ENCODE assay signal across 8 mouse cellular contexts in the genomic region with DNA sequence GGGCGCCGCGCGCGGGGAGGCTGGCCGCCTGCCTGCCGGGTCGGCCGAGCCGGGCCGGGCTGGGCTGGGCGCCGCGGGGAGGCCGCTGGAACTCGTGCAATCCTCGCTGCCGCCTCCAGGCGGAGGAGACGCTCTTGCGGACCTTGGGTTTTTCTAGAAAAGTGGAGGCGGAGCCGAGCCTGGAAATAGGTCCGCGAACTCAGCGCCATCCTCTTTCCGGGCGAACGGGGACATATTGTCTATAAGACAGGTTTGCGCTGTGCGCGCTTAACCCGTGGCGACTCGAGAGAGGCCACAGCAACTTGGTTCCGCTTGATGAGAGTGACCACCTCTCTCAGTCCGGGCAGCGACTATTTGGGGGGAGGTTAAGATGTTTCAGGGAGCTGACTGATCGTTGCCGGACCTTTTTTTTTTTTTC. TPM values are rescaled to one million over a fixed set of nuclear protein-coding genes. Genes with fewer than 3 reads are reported as not detected.
DNase-seq lines count a peak whose midpoint lies in the region; ATAC-seq lines count a peak whose summit lies in the region.

No protein-coding gene starts in this region.

- under 1% methylated on average over 40 of the region's 40 CpGs for WGBS in heart, embryonic 14.5 days
- under 1% methylated on average over 35 of the region's 40 CpGs for WGBS in liver, embryonic 13.5 days (ENCODE audit: insufficient replicate concordance)
- WGBS in stomach, embryonic 15.5 days = under 1% methylated on average over 40 of the region's 40 CpGs

- H3K4me3 ChIP-seq in heart, embryonic 14.5 days (ENCODE audit: control insufficient read depth in 1 of 2, insufficient read depth in 1 of 2, low read depth in 1 of 2, low read length in 2 of 2) = peak overlapping the region; percentile 94 to 95
- peak overlapping the region; percentile 97 for H3K4me3 ChIP-seq in liver, embryonic 13.5 days (replicated peaks)
- H3K4me3 ChIP-seq in stomach, embryonic 15.5 days (replicated peaks) = peak overlapping the region; percentile 89

- ATAC-seq in CD4-positive, CD25-positive, alpha-beta regulatory T cell, adult 4 months = peak; percentile 59
- peak; percentile 55 for ATAC-seq in heart, embryonic 14.5 days (ENCODE audit: insufficient number of reproducible peaks, insufficient read depth, low FRiP score, low read depth)
- peak; percentile 44 for ATAC-seq in liver, embryonic 13.5 days (ENCODE audit: low read depth)
- peak; percentile 54 for ATAC-seq in stomach, embryonic 15.5 days (ENCODE audit: insufficient read depth, low FRiP score, low read depth)

- peak overlapping the region; percentile 69 for H3K4me2 ChIP-seq in heart, embryonic 14.5 days (ENCODE audit: low read length)
- peak overlapping the region; percentile 82 for H3K4me2 ChIP-seq in liver, embryonic 13.5 days
- peak overlapping the region; percentile 51 for H3K4me2 ChIP-seq in stomach, embryonic 15.5 days

- peak overlapping the region; percentile 95 to 99 for H3K27ac ChIP-seq in heart, embryonic 14.5 days (replicated peaks in 1 of 2; ENCODE audit: control insufficient read depth in 1 of 2, insufficient read depth in 1 of 2, low read depth in 2 of 2, low read length in 2 of 2)
- peak overlapping the region; percentile 99 for H3K27ac ChIP-seq in liver, embryonic 13.5 days
- peak overlapping the region; percentile 98 for H3K27ac ChIP-seq in stomach, embryonic 15.5 days

- peak overlapping the region; percentile 99 for H3K9ac ChIP-seq in heart, embryonic 14.5 days (ENCODE audit: low read length)
- H3K9ac ChIP-seq in liver, embryonic 13.5 days = peak overlapping the region; percentile 98
- H3K9ac ChIP-seq in stomach, embryonic 15.5 days = peak overlapping the region; percentile 95

- peaks cover 45% of the 10 kb centered on the region for H3K36me3 ChIP-seq in heart, embryonic 14.5 days (ENCODE audit: control insufficient read depth, insufficient read depth, low read length)
- peaks cover 45% of the 10 kb centered on the region for H3K36me3 ChIP-seq in liver, embryonic 13.5 days
- peaks cover 33% of the 10 kb centered on the region for H3K36me3 ChIP-seq in stomach, embryonic 15.5 days

- DNase-seq in c-Kit-negative CD71-positive TER-119-positive erythroid progenitor cells, embryonic 14.5 days (ENCODE audit: low read depth, low spot score) = peak; percentile 77
- DNase-seq in fibroblast of lung, adult 2 months (ENCODE audit: low read depth) = peak; percentile 55
- peak; percentile 93 for DNase-seq in kidney, postnatal 14 days
- peak; percentile 80 for DNase-seq in liver, embryonic 13.5 days
- peak; percentile 87 to 92 for DNase-seq in natural killer cell, adult 2 months (ENCODE audit: low spot score in 2 of 2)

- peaks cover 8 to 32% of the 10 kb centered on the region in 2 experiments; a peak in 3 of 4 replicates for H3K4me1 ChIP-seq in heart, embryonic 14.5 days (ENCODE audit: control insufficient read depth in 2 of 2, insufficient read depth in 2 of 2, low read length in 2 of 2)
- H3K4me1 ChIP-seq in liver, embryonic 13.5 days (replicated peaks) = peaks cover 41% of the 10 kb centered on the region
- H3K4me1 ChIP-seq in stomach, embryonic 15.5 days = peaks cover 12% of the 10 kb centered on the region

- H3K9me3 ChIP-seq in heart, embryonic 14.5 days (ENCODE audit: control insufficient read depth, low read length) = no peaks in the 10 kb centered on the region
- no peaks in the 10 kb centered on the region for H3K9me3 ChIP-seq in liver, embryonic 13.5 days (replicated peaks)
- H3K9me3 ChIP-seq in stomach, embryonic 15.5 days = no peaks in the 10 kb centered on the region

- H3K27me3 ChIP-seq in heart, embryonic 14.5 days (ENCODE audit: control insufficient read depth, insufficient read depth, low read length) = no peaks in the 10 kb centered on the region
- H3K27me3 ChIP-seq in liver, embryonic 13.5 days = no peaks in the 10 kb centered on the region
- H3K27me3 ChIP-seq in stomach, embryonic 15.5 days (replicated peaks) = no peaks in the 10 kb centered on the region

RNA-seq across cellular contexts. Expression of gene Tpt1, which starts 0.8 kb away (rescaled TPM):
- polyA plus RNA-seq in CD4-positive, CD25-positive, alpha-beta regulatory T cell, adult 4 months (2017; shearing (Covaris generic)) = 1,000 to 10,000 TPM; 1,301 to 2,015 TPM
- polyA plus RNA-seq in heart, embryonic 14.5 days (2014; fragmentation: Nextera tagmentation; extraction: Ambion mirVana) = 1,091 and 1,152 TPM in 2 replicates
- 680 and 730 TPM in 2 replicates for polyA plus RNA-seq in liver, embryonic 13.5 days (2015; fragmentation: Nextera tagmentation; extraction: Ambion mirVana)
- polyA plus RNA-seq in stomach, embryonic 15.5 days (2015; fragmentation: Nextera tagmentation; extraction: Ambion mirVana) = 999 and 1,085 TPM in 2 replicates

RNA-seq across cellular contexts. Expression of gene Slc25a30, which starts 58.9 kb away (rescaled TPM):
- 10 to 100 TPM; 20.6 to 24.5 TPM for polyA plus RNA-seq in CD4-positive, CD25-positive, alpha-beta regulatory T cell, adult 4 months (2017; shearing (Covaris generic))
- 8.3 and 9.2 TPM in 2 replicates for polyA plus RNA-seq in heart, embryonic 14.5 days (2014; fragmentation: Nextera tagmentation; extraction: Ambion mirVana)
- polyA plus RNA-seq in liver, embryonic 13.5 days (2015; fragmentation: Nextera tagmentation; extraction: Ambion mirVana) = 3.3 and 3.4 TPM in 2 replicates
- 3.2 and 3.3 TPM in 2 replicates for polyA plus RNA-seq in stomach, embryonic 15.5 days (2015; fragmentation: Nextera tagmentation; extraction: Ambion mirVana)

Comparison
In these comparisons a context has a peak if more than half of its experiments do, and no peak if none do; other contexts are left out.
1. Peak in every context shown above with its lines: DNase-seq, ATAC-seq, H3K4me3 ChIP-seq and H3K27ac ChIP-seq.